Mouse (Mus musculus) adrenal gland, postnatal 0 days (tissue): ENCODE measurements around the gene Trim38. TPM values are rescaled to one million over a fixed set of nuclear protein-coding genes. Genes with fewer than 3 reads are reported as not detected.

Source experiments
- microRNA-seq: library from miRNA; unstranded; fragments of <30 nt; microRNA quantifications from one replicate; pipeline ENCODE4, GENCODE M21; 2016; ENCODE audit warnings: borderline replicate concordance; ENCODE audit not compliant: insufficient number of aligned reads
- polyA plus RNA-seq: library from polyadenylated mRNA; unstranded; fragments of >200 nt; fragmentation: Nextera tagmentation; extraction: Ambion mirVana; gene quantifications from 2 replicates; pipeline ENCODE4 v1.2.1, GENCODE M21; 2015

The Trim38 gene
- 0.12 TPM in 1 of 2 replicates, not detected in the other for polyA plus RNA-seq

GRCm38 (mm10) chr13:23769613-23770012 lies at the start of gene Trim38:
Trim38 (plus strand) TSS chr13:23769913.

GRCm38 (mm10) chr13:23738677-23739068 lies 31.0 kb upstream of the Trim38 start, which contains the start of gene Hist1h1c:
Hist1h1c (plus strand) TSS chr13:23738808.

GRCm38 (mm10) chr13:23745381-23746161 lies 24.1 kb upstream of the Trim38 start, which contains the start of gene Hist1h3c:
Hist1h3c (minus strand) TSS chr13:23745602.

GRCm38 (mm10) chr13:23746201-23747080 lies 23.3 kb upstream of the Trim38 start, which contains the start of gene Hist1h2bb:
Hist1h2bb (plus strand) TSS chr13:23746734.

GRCm38 (mm10) chr13:23750839-23751477 lies 18.8 kb upstream of the Trim38 start, which contains the start of gene Hist1h2ab:
Hist1h2ab (plus strand) TSS chr13:23751126.

DNA sequence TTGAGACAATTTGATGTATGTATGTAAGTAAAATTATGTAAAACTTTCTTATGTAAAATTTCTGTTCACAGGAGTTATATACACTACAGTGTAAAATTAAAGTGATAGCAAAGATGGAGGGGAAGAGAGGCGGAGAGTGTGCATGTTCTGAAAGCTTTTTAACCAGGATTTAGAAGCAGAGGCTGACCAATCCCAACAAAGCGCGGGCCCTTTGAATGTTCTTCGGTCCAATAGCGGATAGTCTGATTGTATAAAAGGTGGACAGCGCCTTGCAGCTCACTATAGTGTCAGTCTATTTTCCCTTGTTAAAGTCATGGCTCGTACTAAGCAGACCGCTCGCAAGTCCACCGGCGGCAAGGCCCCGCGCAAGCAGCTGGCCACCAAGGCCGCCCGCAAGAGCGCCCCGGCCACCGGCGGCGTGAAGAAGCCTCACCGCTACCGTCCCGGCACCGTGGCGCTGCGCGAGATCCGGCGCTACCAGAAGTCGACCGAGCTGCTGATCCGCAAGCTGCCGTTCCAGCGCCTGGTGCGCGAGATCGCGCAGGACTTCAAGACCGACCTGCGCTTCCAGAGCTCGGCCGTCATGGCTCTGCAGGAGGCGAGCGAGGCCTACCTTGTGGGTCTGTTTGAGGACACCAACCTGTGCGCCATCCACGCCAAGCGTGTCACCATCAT lies 17.5 kb upstream of the Trim38 start, which contains the start of gene Hist1h3b:
Gene Hist1h3b (plus strand): TSS at position 201 of the 675 bp plus-strand sequence.

GRCm38 (mm10) chr13:23756790-23757189 lies 12.9 kb upstream of the Trim38 start, which contains the start of gene Hist1h4b:
Hist1h4b (plus strand) TSS chr13:23757013.

DNA sequence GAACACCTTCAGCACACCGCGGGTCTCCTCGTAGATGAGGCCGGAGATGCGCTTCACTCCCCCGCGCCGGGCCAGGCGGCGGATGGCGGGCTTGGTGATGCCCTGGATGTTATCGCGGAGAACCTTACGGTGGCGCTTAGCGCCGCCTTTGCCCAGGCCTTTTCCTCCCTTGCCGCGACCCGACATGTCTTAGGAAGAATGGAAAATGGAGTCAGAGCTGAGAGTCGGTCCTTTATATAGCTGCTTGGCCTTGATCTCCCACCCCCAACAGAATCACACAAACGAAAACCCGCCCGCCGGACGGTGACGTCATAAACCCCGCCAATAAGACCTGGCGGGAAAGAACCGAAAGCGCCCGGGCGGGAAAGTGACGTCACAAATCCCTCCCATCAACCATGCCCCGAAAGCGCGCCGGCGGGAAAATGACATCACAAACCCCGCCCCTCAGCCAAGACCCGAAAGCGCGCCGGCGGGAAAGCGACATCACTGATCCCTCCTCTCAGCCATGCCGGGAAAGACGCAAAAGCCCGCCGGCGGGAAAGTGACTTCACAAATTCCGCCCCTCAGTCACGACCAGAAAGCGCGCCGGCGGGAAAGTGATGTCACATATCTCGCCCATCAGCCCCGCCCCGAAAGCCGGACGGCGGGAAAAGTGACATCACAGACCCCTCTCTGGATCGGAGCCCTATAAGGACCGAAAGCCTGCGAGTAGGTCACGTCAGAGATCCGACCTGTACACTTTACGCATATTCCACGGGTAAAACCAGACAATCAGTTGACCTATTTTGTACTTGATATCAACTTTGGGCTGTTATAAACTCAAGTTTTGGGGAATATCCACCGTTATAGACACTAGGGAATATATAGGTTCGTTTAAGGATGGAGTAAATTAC lies 8.5 kb upstream of the Trim38 start, which contains the start of gene Hist1h4a:
Gene Hist1h4a (minus strand): TSS at position 259 of the 893 bp plus-strand sequence.

GRCm38 (mm10) chr13:23761871-23762821 lies 7.6 kb upstream of the Trim38 start, which contains the start of gene Hist1h3a:
Hist1h3a (minus strand) TSS chr13:23762386.

GRCm38 (mm10) chr13:23763586-23764323 lies 6.0 kb upstream of the Trim38 start, which contains the start of gene Hist1h1a:
Hist1h1a (plus strand) TSS chr13:23763666.

GRCm38 (mm10) chr13:23806422-23807052 lies 36.8 kb downstream of the Trim38 start, which contains the start of gene Slc17a2:
Slc17a2 (plus strand) TSS chr13:23806993.

DNA sequence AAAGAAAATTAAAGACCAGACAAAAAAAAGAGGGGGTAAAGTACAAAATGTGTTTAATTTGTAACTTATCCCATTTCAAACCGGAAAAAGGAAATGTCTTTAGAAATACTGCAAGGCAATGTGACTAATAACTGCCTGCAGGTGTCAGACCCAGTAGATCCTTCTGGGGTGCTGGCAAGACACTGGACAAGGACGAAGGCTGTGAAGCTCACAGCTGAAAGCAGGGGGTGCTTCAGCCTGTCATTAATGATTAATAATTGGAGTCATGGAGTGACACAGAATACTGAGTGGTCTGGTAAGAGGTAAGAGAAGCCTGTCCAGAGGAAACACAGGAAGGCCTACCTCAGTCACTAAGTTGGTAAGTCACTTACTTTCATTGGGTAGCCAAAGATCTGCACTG lies 69.6 kb downstream of the Trim38 start, which contains the start of gene Slc17a3:
Gene Slc17a3 (plus strand): TSS at position 127 of the 400 bp plus-strand sequence.

Small RNAs within 50 kb of the gene (microRNA-seq; reads per million reads assigned to microRNA genes)
- gene Gm44314 (not detected), gene Gm44484 (not detected)

Other genes with a start within 250 kb of the Trim38 start
- gene Hist1h4h, start 238.9 kb upstream of the Trim38 start, polyA plus RNA-seq: 11.5 and 11.7 TPM in 2 replicates
- gene Hist1h2af, start 236.0 kb upstream of the Trim38 start, polyA plus RNA-seq: 3.9 and 7.2 TPM in 2 replicates
- 1.4 and 1.9 TPM in 2 replicates for gene Hist1h3g, start 234.5 kb upstream of the Trim38 start, polyA plus RNA-seq
- 0.24 and 0.48 TPM in 2 replicates for gene Hist1h2bh, start 226.5 kb upstream of the Trim38 start, polyA plus RNA-seq
- gene Hist1h3f, start 225.9 kb upstream of the Trim38 start, polyA plus RNA-seq: 0.75 and 0.84 TPM in 2 replicates
- not detected in 2 replicates for gene Hist1h4f, start 218.3 kb upstream of the Trim38 start, polyA plus RNA-seq
- gene Hist1h1d, start 216.7 kb upstream of the Trim38 start, polyA plus RNA-seq: 0.26 and 0.41 TPM in 2 replicates
- gene Hist1h3e, start 207.5 kb upstream of the Trim38 start, polyA plus RNA-seq: 3.7 and 4.0 TPM in 2 replicates
- gene Hist1h2ae, start 198.7 kb upstream of the Trim38 start, polyA plus RNA-seq: 38.1 and 43.6 TPM in 2 replicates
- gene Hist1h2bg, start 198.5 kb upstream of the Trim38 start, polyA plus RNA-seq: 2.6 and 5.2 TPM in 2 replicates
- 0.86 and 1.0 TPM in 2 replicates for gene Hist1h2bf, start 195.7 kb upstream of the Trim38 start, polyA plus RNA-seq
- gene Hist1h2ad, start 195.5 kb upstream of the Trim38 start, polyA plus RNA-seq: 0.74 and 1.1 TPM in 2 replicates
- 1.9 and 2.4 TPM in 2 replicates for gene Hist1h3d, start 194.2 kb upstream of the Trim38 start, polyA plus RNA-seq
- gene Hist1h4d, start 188.3 kb upstream of the Trim38 start, polyA plus RNA-seq: 48.4 and 56.4 TPM in 2 replicates
- 1.3 and 1.7 TPM in 2 replicates for gene Hist1h2be, start 148.8 kb upstream of the Trim38 start, polyA plus RNA-seq
- gene Hist1h1e, start 147.4 kb upstream of the Trim38 start, polyA plus RNA-seq: 13.4 and 14.3 TPM in 2 replicates
- 0.62 and 1.6 TPM in 2 replicates for gene Hist1h2ac, start 86.0 kb upstream of the Trim38 start, polyA plus RNA-seq
- gene Hist1h2bc, start 85.7 kb upstream of the Trim38 start, polyA plus RNA-seq: 173 and 221 TPM in 2 replicates
- gene Hist1h1t, start 74.1 kb upstream of the Trim38 start, polyA plus RNA-seq: not detected in 2 replicates
- 3.9 and 5.8 TPM in 2 replicates for gene Hist1h4c, start 71.5 kb upstream of the Trim38 start, polyA plus RNA-seq
- gene Hfe, start 59.1 kb upstream of the Trim38 start, polyA plus RNA-seq: 27.9 and 33.6 TPM in 2 replicates
- 137 and 180 TPM in 2 replicates for gene Hist1h1c, start 31.1 kb upstream of the Trim38 start, polyA plus RNA-seq
- 1.2 and 1.4 TPM in 2 replicates for gene Hist1h3c, start 24.3 kb upstream of the Trim38 start, polyA plus RNA-seq
- gene Hist1h2bb, start 23.2 kb upstream of the Trim38 start, polyA plus RNA-seq: 0.84 and 0.95 TPM in 2 replicates
- gene Hist1h2ab, start 18.8 kb upstream of the Trim38 start, polyA plus RNA-seq: 18.1 and 21.8 TPM in 2 replicates
- 2.5 and 3.1 TPM in 2 replicates for gene Hist1h3b, start 17.6 kb upstream of the Trim38 start, polyA plus RNA-seq
- 0.50 and 1.1 TPM in 2 replicates for gene Hist1h4b, start 12.9 kb upstream of the Trim38 start, polyA plus RNA-seq
- 0.52 TPM in 1 of 2 replicates, not detected in the other for gene Hist1h4a, start 8.7 kb upstream of the Trim38 start, polyA plus RNA-seq
- 1.1 and 1.8 TPM in 2 replicates for gene Hist1h3a, start 7.5 kb upstream of the Trim38 start, polyA plus RNA-seq
- gene Hist1h1a, start 6.2 kb upstream of the Trim38 start, polyA plus RNA-seq: 1.2 and 1.8 TPM in 2 replicates
- gene Slc17a2, start 37.1 kb downstream of the Trim38 start, polyA plus RNA-seq: 1.1 and 1.3 TPM in 2 replicates
- 0.33 and 0.57 TPM in 2 replicates for gene Slc17a3, start 69.5 kb downstream of the Trim38 start, polyA plus RNA-seq
- 0.49 TPM in 1 of 2 replicates, not detected in the other for gene Slc17a1, start 97.8 kb downstream of the Trim38 start, polyA plus RNA-seq
- gene Slc17a4, start 145.1 kb downstream of the Trim38 start, polyA plus RNA-seq: 0.63 and 1.5 TPM in 2 replicates
- gene Hist1h2ba, start 164.2 kb downstream of the Trim38 start, polyA plus RNA-seq: not detected in 2 replicates
- not detected in 2 replicates for gene Hist1h2aa, start 164.5 kb downstream of the Trim38 start, polyA plus RNA-seq
- 1.8 and 1.9 TPM in 2 replicates for gene Scgn, start 221.3 kb downstream of the Trim38 start, polyA plus RNA-seq